Mouse (Mus musculus): ENCODE measurements around the gene Set. TPM values are rescaled to one million over a fixed set of nuclear protein-coding genes. Genes with fewer than 3 reads are reported as not detected.

The Set gene
- polyA plus RNA-seq, 2 experiments = 159 to 179 TPM

GRCm38 (mm10) chr2:30093471-30094207 is 36.5 kb downstream of the Set start, which contains the start of gene Zdhhc12:
Gene Zdhhc12 (minus strand): TSS chr2:30093648.
- peak within 1 kb of the TSS; percentile 51 for H3K27ac ChIP-seq
- H3K4me3 ChIP-seq (ENCODE audit: insufficient read depth in 1 of 2, low read depth in 2 of 2, low read length in 2 of 2) = peak within 1 kb of the TSS; percentile 64 to 70
- no peaks in the 10 kb centered on the region for H3K9me3 ChIP-seq (ENCODE audit: control insufficient read depth, low read length)
- ATAC-seq (ENCODE audit: insufficient read depth) = peak; percentile 99
- H3K27me3 ChIP-seq (ENCODE audit: control insufficient read depth, insufficient read depth, low read length) = no peaks in the 10 kb centered on the region
- H3K36me3 ChIP-seq (replicated peaks; ENCODE audit: control insufficient read depth, insufficient read depth, low read depth) = peaks cover 2% of the 10 kb centered on the region; the same call in 1 of the 2 replicates
- TF ChIP-seq EP300 (IDR thresholded peaks at IDR 0.05; ENCODE audit: low read depth) = no peak
- no peak for TF ChIP-seq CTCF (IDR thresholded peaks at IDR 0.05; ENCODE audit: low read depth)
- peak within 1 kb of the TSS; percentile 94 for H3K4me2 ChIP-seq (ENCODE audit: low read depth)
- H3K4me1 ChIP-seq (replicated peaks; ENCODE audit: control insufficient read depth in 2 of 2, insufficient read depth in 2 of 2, low read length in 1 of 2) = peaks cover 2 to 16% of the 10 kb centered on the region in 2 experiments; a peak in 2 of 4 replicates
- DNase-seq (ENCODE audit: low read depth in 3 of 3, low spot score in 3 of 3) = peak; percentile 95 to 97 (median 96)
- under 1% methylated on average over 51 of the region's 51 CpGs for WGBS (ENCODE audit: insufficient replicate concordance)
- peak within 1 kb of the TSS; percentile 63 for H3K9ac ChIP-seq (replicated peaks)

- Histone ChIP-seq H3K36me3 (replicated peaks; ENCODE audit: control insufficient read depth, insufficient read depth, low read depth) (peaks cover 2% of the 10 kb centered on the region; the same call in 1 of the 2 replicates), H3K4me1 (replicated peaks; ENCODE audit: control insufficient read depth in 2 of 2, insufficient read depth in 2 of 2, low read length in 1 of 2) (peaks cover 2 to 16% of the 10 kb centered on the region in 2 experiments; a peak in 3 of 4 replicates), H3K9ac (replicated peaks) (peak overlapping the region; percentile 63), H3K4me3 (ENCODE audit: insufficient read depth in 1 of 2, low read depth in 2 of 2, low read length in 2 of 2) (peak overlapping the region; percentile 64 to 70), H3K9me3 (ENCODE audit: control insufficient read depth, low read length) (no peaks in the 10 kb centered on the region), H3K27me3 (ENCODE audit: control insufficient read depth, insufficient read depth, low read length) (no peaks in the 10 kb centered on the region), H3K27ac (peak overlapping the region; percentile 51), H3K4me2 (ENCODE audit: low read depth) (peak overlapping the region; percentile 94)
- ATAC-seq (ENCODE audit: insufficient read depth) (no peak), DNase-seq (ENCODE audit: low read depth in 3 of 3, low spot score in 3 of 3) (no peak)
- TF ChIP-seq EP300 (IDR thresholded peaks at IDR 0.05; ENCODE audit: low read depth) (no peak), CTCF (IDR thresholded peaks at IDR 0.05; ENCODE audit: low read depth) (no peak)
- WGBS (ENCODE audit: insufficient replicate concordance) = under 1% methylated on average over 13 of the region's 13 CpGs
Observed at GRCm38 (mm10) chr2:30094208-30094588, 37.0 kb downstream of the Set start.

GRCm38 (mm10) chr2:30095882-30096527 is 38.8 kb downstream of the Set start:
- Histone ChIP-seq H3K27ac (no peak overlapping the region), H3K4me1 (replicated peaks; ENCODE audit: control insufficient read depth in 2 of 2, insufficient read depth in 2 of 2, low read length in 1 of 2) (peaks cover 7 to 22% of the 10 kb centered on the region in 2 experiments; a peak in 3 of 4 replicates)
- no peak for ATAC-seq (ENCODE audit: insufficient read depth)

GRCm38 (mm10) chr2:30100214-30100613 is 43.0 kb downstream of the Set start:
- H3K36me3 ChIP-seq (replicated peaks; ENCODE audit: control insufficient read depth, insufficient read depth, low read depth) = no peaks in the 10 kb centered on the region
- H3K9me3 ChIP-seq (ENCODE audit: control insufficient read depth, low read length) = no peaks in the 10 kb centered on the region
- no peak overlapping the region for H3K9ac ChIP-seq (replicated peaks)
- peaks cover 5 to 8% of the 10 kb centered on the region in 2 experiments; a peak in 3 of 4 replicates for H3K4me1 ChIP-seq (replicated peaks; ENCODE audit: control insufficient read depth in 2 of 2, insufficient read depth in 2 of 2, low read length in 1 of 2)
- no peak overlapping the region for H3K4me3 ChIP-seq (ENCODE audit: insufficient read depth in 1 of 2, low read depth in 2 of 2, low read length in 2 of 2)
- WGBS (ENCODE audit: insufficient replicate concordance) = 63% methylated on average over 4 of the region's 4 CpGs
- ATAC-seq (ENCODE audit: insufficient read depth) = no peak
- no peak overlapping the region for H3K27ac ChIP-seq
- TF ChIP-seq CTCF (IDR thresholded peaks at IDR 0.05; ENCODE audit: low read depth) (peak; percentile 38; the same call in 1 of the 2 replicates), EP300 (IDR thresholded peaks at IDR 0.05; ENCODE audit: low read depth) (no peak)
- no peak for DNase-seq (ENCODE audit: low read depth in 3 of 3, low spot score in 3 of 3)
- H3K27me3 ChIP-seq (ENCODE audit: control insufficient read depth, insufficient read depth, low read length) = no peaks in the 10 kb centered on the region
- no peak overlapping the region for H3K4me2 ChIP-seq (ENCODE audit: low read depth)

More at GRCm38 (mm10) chr2:30095882-30096527, 38.8 kb downstream of the Set start:
- no peaks in the 10 kb centered on the region for H3K9me3 ChIP-seq (ENCODE audit: control insufficient read depth, low read length)
- TF ChIP-seq EP300 (IDR thresholded peaks at IDR 0.05; ENCODE audit: low read depth) = no peak
- TF ChIP-seq CTCF (IDR thresholded peaks at IDR 0.05; ENCODE audit: low read depth) = peak; percentile 80
- H3K27me3 ChIP-seq (ENCODE audit: control insufficient read depth, insufficient read depth, low read length) = no peaks in the 10 kb centered on the region
- H3K36me3 ChIP-seq (replicated peaks; ENCODE audit: control insufficient read depth, insufficient read depth, low read depth) = peaks cover 2% of the 10 kb centered on the region; the same call in 1 of the 2 replicates
- H3K4me3 ChIP-seq (ENCODE audit: insufficient read depth in 1 of 2, low read depth in 2 of 2, low read length in 2 of 2) = no peak overlapping the region
- WGBS (ENCODE audit: insufficient replicate concordance) = 49% methylated on average over 2 of the region's 2 CpGs
- no peak overlapping the region for H3K4me2 ChIP-seq (ENCODE audit: low read depth)
- no peak overlapping the region for H3K9ac ChIP-seq (replicated peaks)
- peak in 1 of 3 experiments; percentile 40 for DNase-seq (ENCODE audit: low read depth in 3 of 3, low spot score in 3 of 3)

- Histone ChIP-seq H3K27me3 (ENCODE audit: control insufficient read depth, insufficient read depth, low read length) (no peaks in the 10 kb centered on the region), H3K4me2 (ENCODE audit: low read depth) (no peak overlapping the region), H3K36me3 (replicated peaks; ENCODE audit: control insufficient read depth, insufficient read depth, low read depth) (peaks cover 9% of the 10 kb centered on the region), H3K4me3 (ENCODE audit: insufficient read depth in 1 of 2, low read depth in 2 of 2, low read length in 2 of 2) (no peak overlapping the region), H3K9me3 (ENCODE audit: control insufficient read depth, low read length) (no peaks in the 10 kb centered on the region), H3K4me1 (replicated peaks; ENCODE audit: control insufficient read depth in 2 of 2, insufficient read depth in 2 of 2, low read length in 1 of 2) (peaks cover under 1 to 5% of the 10 kb centered on the region in 2 experiments; a peak in 3 of 4 replicates), H3K9ac (replicated peaks) (no peak overlapping the region), H3K27ac (no peak overlapping the region)
- peak in 2 of 3 experiments; percentile 41 to 43 for DNase-seq (ENCODE audit: low read depth in 3 of 3, low spot score in 3 of 3)
- no peak; the same call in 1 of the 2 replicates for ATAC-seq (ENCODE audit: insufficient read depth)
- TF ChIP-seq CTCF (IDR thresholded peaks at IDR 0.05; ENCODE audit: low read depth) (peak; percentile 91), EP300 (IDR thresholded peaks at IDR 0.05; ENCODE audit: low read depth) (no peak)
Observed at GRCm38 (mm10) chr2:30106364-30106763, 49.2 kb downstream of the Set start.
